Comparison of ENCODE assay signal across 13 mouse cellular contexts in the genomic region with DNA sequence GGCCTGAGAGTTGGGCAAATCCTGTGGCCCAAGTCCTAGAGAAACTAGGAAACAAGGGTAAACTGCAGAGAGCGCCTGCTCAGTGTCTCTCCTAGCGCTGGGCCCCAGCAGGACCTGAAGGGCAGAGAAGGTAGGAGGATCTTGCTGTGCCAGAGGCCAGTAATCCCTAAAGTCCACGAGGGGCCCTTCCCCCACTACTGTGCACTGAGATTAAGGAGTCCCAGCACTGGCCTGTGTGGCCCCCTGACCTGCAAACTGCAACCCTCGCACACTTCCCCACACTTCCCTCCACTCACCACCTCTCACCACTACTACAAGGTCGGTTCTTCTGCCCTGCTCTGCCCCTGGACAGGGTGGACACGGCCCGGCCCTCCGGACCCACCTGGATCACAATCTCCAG. TPM values are rescaled to one million over a fixed set of nuclear protein-coding genes. Genes with fewer than 3 reads are reported as not detected.
DNase-seq lines count a peak whose midpoint lies in the region; ATAC-seq and TF ChIP-seq lines count a peak whose summit lies in the region.
"Had no signal": no experiment of that assay in that cellular context is flagged by ENCODE, and none has a peak within 500 bp of the region (broad histone marks: within the 10 kb centered on the region; RNA-seq: fewer than 3 reads in every experiment).

No protein-coding gene starts in this region.

- H3K27ac ChIP-seq in layer of hippocampus, adult 2 months: peak overlapping the region; percentile 95
- peak overlapping the region; percentile 87 for H3K27ac ChIP-seq in hindbrain, embryonic 10.5 days
- H3K27ac ChIP-seq in gastrocnemius, adult 2 months: no peak overlapping the region

- intact Hi-C loops in gastrocnemius, adult 2 months (cut with DNase I): no loop called here

- WGBS in hindbrain, embryonic 10.5 days: 37% methylated on average over 8 of the region's 8 CpGs

- no peaks in the 10 kb centered on the region for H3K9me3 ChIP-seq in hindbrain, embryonic 10.5 days

- peak overlapping the region; percentile 57 for H3K4me3 ChIP-seq in layer of hippocampus, adult 2 months
- peak overlapping the region; percentile 32 for H3K4me3 ChIP-seq in hindbrain, embryonic 10.5 days
- no peak overlapping the region for H3K4me3 ChIP-seq in gastrocnemius, adult 2 months

- no peaks in the 10 kb centered on the region for H3K27me3 ChIP-seq in hindbrain, embryonic 10.5 days (ENCODE audit: insufficient read depth, poor library complexity, severe bottlenecking)

- DNase-seq in layer of hippocampus, adult 2 months (ENCODE audit: low spot score in 2 of 2): no peak
- no peak for DNase-seq in layer of hippocampus, postnatal 14 days (ENCODE audit: low spot score in 2 of 2)
- DNase-seq in hindbrain, embryonic 10.5 days (ENCODE audit: low spot score): no peak
- peak; percentile 72 to 85 for DNase-seq in kidney, postnatal 25 days
- peak; percentile 65 for DNase-seq in retina, postnatal 7 days (ENCODE audit: low read depth, low spot score)
- DNase-seq in gastrocnemius, postnatal 4 days (ENCODE audit: low spot score in 2 of 2): no peak
- no peak for DNase-seq in gastrocnemius, adult 2 months
- DNase-seq: thymus, postnatal 25 days had no signal

- H3K4me1 ChIP-seq in hindbrain, embryonic 10.5 days (replicated peaks): peaks cover 66% of the 10 kb centered on the region

- no peak for ATAC-seq in megakaryocyte-erythroid progenitor cell, adult 5-6 weeks (replicated peaks; ENCODE audit: low FRiP score, low TSS enrichment, poor library complexity, severe bottlenecking)

- peaks cover 67% of the 10 kb centered on the region for H3K36me3 ChIP-seq in hindbrain, embryonic 10.5 days

- TF ChIP-seq CTCF in layer of hippocampus, adult 2 months (conservative IDR thresholded peaks at IDR 0.05): no peak
- TF ChIP-seq CTCF in gastrocnemius, adult 2 months (IDR thresholded peaks at IDR 0.05): no peak

RNA-seq across cellular contexts. Expression of gene Crocc, which starts 7.2 kb away (rescaled TPM):
- 10 to 100 TPM; 83.1 to 89.8 TPM for total RNA-seq in layer of hippocampus, adult 2 months (2021)
- total RNA-seq in layer of hippocampus, postnatal 14 days (2021): 10 to 100 TPM; 36.3 to 41.7 TPM
- 11.4 and 12.0 TPM in 2 replicates for polyA plus RNA-seq in hindbrain, embryonic 10.5 days (2016; fragmentation: Nextera tagmentation; extraction: Ambion mirVana)
- 10 to 100 TPM; 10.4 to 11.6 TPM for total RNA-seq in gastrocnemius, postnatal 4 days (2021)
- 6.9 and 8.9 TPM in 2 replicates for total RNA-seq in megakaryocyte-erythroid progenitor cell, adult 5-6 weeks (2014; fragmentation: Nextera tagmentation)
- total RNA-seq in megakaryocyte-erythroid progenitor cell, adult 5-6 weeks (2017): 1.3 and 5.7 TPM in 2 replicates
- total RNA-seq in gastrocnemius, adult 2 months (2021): 1 to 10 TPM; 1.7 to 2.0 TPM

RNA-seq across cellular contexts. Expression of gene Necap2, which starts 25.0 kb away (rescaled TPM):
- total RNA-seq in layer of hippocampus, adult 2 months (2021): 10 to 100 TPM; 41.6 to 42.2 TPM
- total RNA-seq in layer of hippocampus, postnatal 14 days (2021): 10 to 100 TPM; 40.9 to 52.0 TPM
- 60.2 and 66.0 TPM in 2 replicates for polyA plus RNA-seq in hindbrain, embryonic 10.5 days (2016; fragmentation: Nextera tagmentation; extraction: Ambion mirVana)
- 10 to 100 TPM; 36.8 to 37.8 TPM for total RNA-seq in gastrocnemius, postnatal 4 days (2021)
- total RNA-seq in megakaryocyte-erythroid progenitor cell, adult 5-6 weeks (2014; fragmentation: Nextera tagmentation): 127 and 188 TPM in 2 replicates
- 123 and 153 TPM in 2 replicates for total RNA-seq in megakaryocyte-erythroid progenitor cell, adult 5-6 weeks (2017)
- 10 to 100 TPM; 13.1 to 16.5 TPM for total RNA-seq in gastrocnemius, adult 2 months (2021)

RNA-seq across cellular contexts. Expression of gene Spata21, which starts 35.0 kb away (rescaled TPM):
- total RNA-seq in layer of hippocampus, adult 2 months (2021): not detected
- total RNA-seq in layer of hippocampus, postnatal 14 days (2021): under 1 TPM; 0.24 to 0.37 TPM
- not detected in 2 replicates for polyA plus RNA-seq in hindbrain, embryonic 10.5 days (2016; fragmentation: Nextera tagmentation; extraction: Ambion mirVana)
- under 1 TPM in 1 of 2 experiments, not detected in 1; 0.76 TPM for total RNA-seq in gastrocnemius, postnatal 4 days (2021)
- not detected in 2 replicates for total RNA-seq in megakaryocyte-erythroid progenitor cell, adult 5-6 weeks (2014; fragmentation: Nextera tagmentation)
- not detected in 2 replicates for total RNA-seq in megakaryocyte-erythroid progenitor cell, adult 5-6 weeks (2017)
- total RNA-seq in gastrocnemius, adult 2 months (2021): not detected
- total RNA-seq: MEL; neutrophil, adult 5-6 weeks had no signal
- polyA plus RNA-seq: brain, embryonic 14.5 days; liver, embryonic 11.5 days had no signal

RNA-seq across cellular contexts. Expression of gene Mfap2, which starts 42.9 kb away (rescaled TPM):
- total RNA-seq in layer of hippocampus, adult 2 months (2021): 1 to 10 TPM; 4.5 to 6.9 TPM
- total RNA-seq in layer of hippocampus, postnatal 14 days (2021): 10 to 100 TPM; 11.3 to 14.1 TPM
- polyA plus RNA-seq in hindbrain, embryonic 10.5 days (2016; fragmentation: Nextera tagmentation; extraction: Ambion mirVana): 307 and 334 TPM in 2 replicates
- 100 to 1,000 TPM; 175 to 183 TPM for total RNA-seq in gastrocnemius, postnatal 4 days (2021)
- not detected in 2 replicates for total RNA-seq in megakaryocyte-erythroid progenitor cell, adult 5-6 weeks (2014; fragmentation: Nextera tagmentation)
- not detected in 2 replicates for total RNA-seq in megakaryocyte-erythroid progenitor cell, adult 5-6 weeks (2017)
- total RNA-seq in gastrocnemius, adult 2 months (2021): 1 to 10 TPM; 1.5 to 4.7 TPM
- total RNA-seq: MEL; neutrophil, adult 5-6 weeks had no signal

Comparison
In these comparisons a context has a peak if more than half of its experiments do, and no peak if none do; other contexts are left out.
1. DNase-seq: peak in kidney, postnatal 25 days (2 of 2) and retina, postnatal 7 days (single experiment); none in layer of hippocampus, adult 2 months (0 of 2), layer of hippocampus, postnatal 14 days (0 of 2), hindbrain, embryonic 10.5 days (single experiment), gastrocnemius, postnatal 4 days (0 of 2) and gastrocnemius, adult 2 months (single experiment).